Mouse (Mus musculus): ENCODE data around the gene Tmem43. TPM values are rescaled to one million over a fixed set of nuclear protein-coding genes. Genes with fewer than 3 reads are reported as not detected.

Tmem43 gene
- total RNA-seq, 2 experiments from 2014 or later, result 30.8 to 32.0 TPM

DNA sequence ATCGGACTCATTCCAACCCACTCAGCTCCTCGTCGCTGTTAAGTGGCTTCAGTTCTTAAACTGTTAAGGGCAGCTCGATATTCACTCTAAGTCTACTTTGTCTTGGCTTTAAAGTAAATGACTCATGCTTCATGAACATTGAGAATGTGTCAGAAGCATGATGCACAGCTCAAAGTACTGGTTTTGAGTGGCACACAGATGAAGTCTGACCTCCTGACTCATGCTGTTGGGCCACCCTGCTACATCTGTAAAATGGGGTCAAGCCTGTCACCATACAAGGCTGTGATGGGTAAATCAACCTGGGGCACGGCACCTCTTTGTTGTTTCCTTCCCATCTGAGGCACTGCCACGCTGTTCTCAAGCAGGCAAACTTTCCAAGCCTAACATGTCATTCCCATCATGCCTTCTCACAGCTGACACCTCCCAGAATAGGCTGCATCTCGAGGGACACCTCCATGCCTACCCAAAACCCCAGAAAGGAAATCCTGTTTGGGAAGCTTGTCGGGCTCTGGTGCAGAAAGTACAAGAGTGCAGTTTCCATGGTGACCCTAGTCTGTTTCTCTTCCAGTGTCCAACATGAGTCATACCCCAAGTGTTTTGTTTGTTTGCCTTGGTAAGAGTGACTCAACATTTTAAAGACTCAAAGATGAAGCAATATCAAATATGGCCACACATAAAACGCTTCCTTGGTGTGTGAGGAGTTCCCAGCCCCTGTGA, 15.2 kb downstream of the Tmem43 start:
- DNase-seq (ENCODE audit: extremely low spot score in 1 of 2, low spot score in 1 of 2), result no peak

DNA sequence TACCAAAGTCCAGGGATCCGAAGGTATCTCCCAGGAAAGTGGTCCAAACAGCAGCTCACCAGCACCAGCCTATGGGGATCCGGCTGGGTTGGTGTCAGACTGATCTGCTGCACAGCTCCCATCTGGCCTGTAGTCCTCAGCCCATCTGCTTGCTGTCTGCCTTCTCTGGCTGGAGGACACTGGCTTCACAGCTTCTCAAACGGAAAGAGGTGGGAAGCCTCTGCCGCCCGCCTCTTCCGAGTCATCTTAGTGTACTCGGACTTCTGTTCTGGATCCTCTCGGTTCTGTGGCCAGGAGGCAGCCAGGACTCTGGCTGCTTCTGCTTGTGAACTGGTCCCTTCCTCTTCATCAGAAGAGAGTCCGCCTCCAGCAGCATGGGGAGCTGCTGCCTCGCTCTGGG, 16.4 kb downstream of the Tmem43 start:
- peak; percentile 13 to 22 for DNase-seq (ENCODE audit: extremely low spot score in 1 of 2, low spot score in 1 of 2)

DNA sequence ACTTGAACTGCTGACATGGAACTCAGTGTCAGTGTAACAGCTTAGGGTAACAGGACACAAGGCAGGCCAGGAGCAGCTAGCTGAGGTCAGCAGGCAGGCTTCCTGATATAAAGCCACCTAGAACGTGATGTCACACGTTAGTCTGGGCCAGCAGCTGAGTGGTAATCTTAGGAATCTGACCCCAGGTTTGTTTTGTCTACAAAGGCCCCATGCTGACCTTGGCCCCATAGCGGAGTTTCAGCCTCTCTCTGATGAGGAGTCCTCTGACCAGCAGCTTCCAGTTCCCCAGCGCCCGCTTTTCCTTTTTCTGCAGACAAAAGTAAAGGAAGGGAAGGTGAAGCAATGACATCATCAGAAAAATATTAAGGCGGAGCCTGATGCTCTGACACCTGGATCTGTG, 17.5 kb downstream of the Tmem43 start:
- DNase-seq (ENCODE audit: extremely low spot score in 1 of 2, low spot score in 1 of 2), result no peak

DNA sequence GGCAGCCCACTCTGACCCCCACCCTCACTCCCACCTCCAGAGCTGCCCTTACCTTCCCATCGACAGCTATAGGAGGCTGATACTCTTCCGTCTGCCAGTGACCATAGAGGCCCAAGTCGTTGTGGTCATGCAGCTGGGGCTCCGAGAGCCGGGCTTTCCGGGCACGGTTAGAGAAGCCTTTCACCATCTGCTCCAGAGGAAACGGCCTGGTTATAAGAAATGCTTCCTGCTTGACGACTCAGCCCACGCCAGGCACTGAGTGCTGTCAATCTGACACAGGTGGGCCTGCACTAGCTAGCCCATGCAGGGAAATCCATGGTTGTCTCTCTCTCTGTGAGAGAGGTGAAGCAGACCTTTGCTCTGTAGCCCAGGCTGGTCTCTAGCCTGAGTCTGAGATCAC, 19.6 kb downstream of the Tmem43 start:
- DNase-seq (ENCODE audit: extremely low spot score in 1 of 2, low spot score in 1 of 2), result no peak

DNA sequence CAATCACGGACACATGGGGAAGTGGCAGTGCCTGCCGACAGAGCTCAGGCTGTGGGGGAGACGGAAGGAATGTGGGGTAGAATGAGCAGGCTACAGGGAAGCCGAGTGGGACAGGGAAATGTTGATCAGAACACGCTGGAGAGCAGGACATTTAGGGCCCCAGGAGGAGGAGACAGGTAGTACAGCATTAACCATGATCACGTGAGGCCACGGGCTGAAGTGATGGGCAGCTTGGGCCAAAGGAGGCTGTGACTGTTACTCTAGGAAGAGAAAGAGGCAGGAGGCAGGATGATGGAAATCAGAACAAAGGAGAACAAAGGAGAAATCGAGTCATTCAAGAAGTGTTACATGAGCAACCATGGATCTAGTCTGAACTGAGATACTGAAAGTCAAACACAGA, 21.0 kb downstream of the Tmem43 start:
- no peak for DNase-seq (ENCODE audit: extremely low spot score in 1 of 2, low spot score in 1 of 2)

DNA sequence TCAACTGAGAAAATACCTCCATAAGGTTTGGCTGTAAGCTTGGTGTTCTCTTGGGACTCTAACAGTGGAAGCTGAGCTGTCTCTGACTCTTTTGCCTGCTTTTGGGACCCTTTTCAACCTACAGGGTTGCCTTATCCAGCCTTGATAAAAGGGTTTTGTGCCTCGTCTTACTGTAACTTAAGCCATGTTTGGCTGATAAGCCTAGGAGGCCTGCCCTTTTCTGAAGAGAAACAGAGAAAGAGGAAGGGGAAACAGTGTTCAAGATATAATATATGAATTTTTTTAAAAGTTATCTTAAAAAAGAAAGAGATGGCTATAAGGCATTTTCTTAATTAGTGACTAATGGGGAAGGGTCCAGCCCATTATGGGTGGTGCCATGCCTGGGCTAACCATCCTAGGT, 29.8 kb downstream of the Tmem43 start:
- DNase-seq (ENCODE audit: extremely low spot score in 1 of 2, low spot score in 1 of 2), result no peak

DNA sequence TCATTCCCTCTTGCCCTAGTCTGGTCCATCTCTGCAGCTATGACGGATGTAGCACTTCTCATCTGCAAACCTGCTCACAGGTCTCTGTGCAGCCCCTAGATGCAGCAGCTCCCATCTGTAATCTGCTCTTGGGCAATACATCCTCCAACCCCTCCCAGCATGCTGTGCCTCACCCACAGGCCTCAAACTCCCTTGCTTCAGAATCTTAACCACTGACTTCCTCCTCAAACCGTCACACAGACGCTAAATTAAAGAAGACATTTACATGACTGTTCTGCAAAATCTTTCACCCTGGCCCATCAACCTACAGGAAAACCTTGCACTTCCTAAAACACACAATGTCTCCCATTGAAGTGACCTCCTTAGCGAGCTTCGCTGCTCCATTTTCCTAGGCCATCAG, 32.5 kb downstream of the Tmem43 start:
- no peak for DNase-seq (ENCODE audit: extremely low spot score in 1 of 2, low spot score in 1 of 2)

DNA sequence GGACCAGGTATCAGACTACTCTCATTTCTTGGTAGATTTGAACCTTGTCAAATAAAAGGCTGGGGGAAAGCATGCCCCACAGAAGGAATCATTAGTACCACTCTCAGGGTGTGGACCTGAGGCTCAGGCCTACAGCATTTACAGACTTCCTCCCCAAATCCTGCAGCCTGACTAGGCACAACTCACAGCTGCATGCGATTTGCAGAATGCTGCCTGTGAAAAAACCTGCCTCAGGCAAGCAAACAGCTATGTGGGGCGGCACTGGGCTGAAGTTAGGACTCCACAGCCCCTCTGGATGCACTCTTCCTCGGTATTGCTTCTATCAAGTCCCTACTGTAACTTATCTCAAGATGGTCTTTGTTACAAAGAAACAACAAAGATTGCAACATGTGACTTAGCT, 34.5 kb downstream of the Tmem43 start:
- no peak for DNase-seq (ENCODE audit: extremely low spot score in 1 of 2, low spot score in 1 of 2)

DNA sequence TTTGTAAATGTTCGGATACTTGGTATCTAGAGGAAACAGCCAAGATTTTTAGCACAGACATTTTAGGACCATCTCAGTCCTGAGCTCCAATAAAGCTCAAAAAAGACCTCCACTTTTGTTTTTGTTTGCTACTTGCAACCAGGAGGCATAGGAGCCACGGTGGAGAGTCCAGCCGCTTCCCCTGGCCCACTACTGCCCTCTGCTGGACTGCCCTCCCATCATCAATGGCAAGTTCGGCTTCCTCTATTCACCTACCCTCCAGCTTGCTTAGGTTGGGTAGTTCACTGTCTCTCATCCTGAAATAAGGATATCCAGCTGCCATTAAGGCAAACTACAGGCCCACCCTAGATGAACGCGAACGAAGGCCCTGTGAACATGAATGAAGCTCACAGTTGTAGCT, 35.8 kb downstream of the Tmem43 start:
- DNase-seq (ENCODE audit: extremely low spot score in 1 of 2, low spot score in 1 of 2), result peak; percentile 45 to 79

DNA sequence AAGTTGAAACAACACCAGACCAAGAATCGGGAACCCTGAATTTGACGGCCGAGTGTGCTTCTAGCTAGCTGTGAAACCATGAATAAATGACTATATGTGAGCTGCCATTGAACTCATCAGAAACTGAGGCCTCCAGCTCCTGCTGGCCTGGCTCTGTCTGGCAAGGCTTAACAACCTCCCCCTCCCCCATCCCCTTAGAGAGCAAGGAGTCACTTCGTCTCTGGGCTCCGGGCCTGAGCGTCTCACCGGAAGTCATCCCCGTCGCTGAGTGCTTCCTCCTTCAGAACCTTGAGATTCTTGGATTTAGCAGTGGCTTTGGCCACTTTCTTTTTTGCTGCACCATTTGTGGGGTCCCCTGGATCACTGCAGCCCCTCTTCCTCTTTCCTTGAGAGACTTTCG, 36.7 kb downstream of the Tmem43 start:
- DNase-seq (ENCODE audit: extremely low spot score in 1 of 2, low spot score in 1 of 2), result no peak

DNA sequence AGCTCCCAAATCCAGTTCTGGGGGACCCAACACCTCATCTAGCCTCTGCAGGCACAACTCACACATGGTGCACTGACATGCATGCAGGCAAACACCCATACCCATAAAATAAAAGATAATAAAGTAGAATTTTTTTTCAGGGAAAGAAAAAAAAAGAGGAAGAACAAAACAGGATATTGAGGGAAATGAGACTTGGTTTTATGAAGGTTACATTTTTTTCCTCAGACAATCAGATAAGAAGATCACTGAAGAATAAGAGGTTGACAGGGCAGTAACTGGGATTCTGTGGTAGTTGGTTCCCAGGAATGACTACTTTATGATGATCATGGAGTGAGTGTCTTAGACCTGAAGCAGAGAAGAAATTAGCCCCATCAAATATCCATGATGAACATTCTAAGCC, 40.6 kb downstream of the Tmem43 start:
- no peak for DNase-seq (ENCODE audit: extremely low spot score in 1 of 2, low spot score in 1 of 2)

DNA sequence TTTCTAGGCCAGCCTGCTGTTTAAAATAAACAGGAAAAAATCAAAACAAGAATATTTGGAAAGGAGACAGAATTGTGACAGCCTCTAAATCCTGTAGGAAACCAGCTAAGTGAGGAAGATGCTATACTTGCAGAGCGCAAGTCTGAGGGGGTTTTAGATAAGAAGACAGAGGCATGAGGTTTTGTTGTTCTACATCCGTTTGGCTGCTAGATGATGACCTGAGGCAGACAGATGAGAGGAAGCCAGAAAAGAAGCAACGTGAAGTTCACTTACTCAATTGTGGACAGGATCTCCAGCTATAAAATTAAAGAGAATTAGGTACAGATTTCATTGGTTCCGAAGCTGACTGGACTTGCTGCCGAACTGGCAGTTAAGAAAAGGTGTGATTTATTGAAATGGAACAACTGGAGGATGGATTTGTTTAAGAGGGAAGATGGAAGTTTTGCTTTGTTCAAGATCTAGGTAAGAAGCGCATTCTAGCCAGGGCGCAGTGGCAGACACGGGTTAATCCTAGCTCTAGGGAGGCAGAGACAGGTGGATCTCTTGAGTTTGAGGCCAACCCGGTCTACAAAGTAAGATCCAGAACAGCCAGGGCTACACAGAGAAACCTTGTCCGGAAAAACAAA, 41.3 kb downstream of the Tmem43 start:
- no peak for DNase-seq (ENCODE audit: extremely low spot score in 1 of 2, low spot score in 1 of 2)

DNA sequence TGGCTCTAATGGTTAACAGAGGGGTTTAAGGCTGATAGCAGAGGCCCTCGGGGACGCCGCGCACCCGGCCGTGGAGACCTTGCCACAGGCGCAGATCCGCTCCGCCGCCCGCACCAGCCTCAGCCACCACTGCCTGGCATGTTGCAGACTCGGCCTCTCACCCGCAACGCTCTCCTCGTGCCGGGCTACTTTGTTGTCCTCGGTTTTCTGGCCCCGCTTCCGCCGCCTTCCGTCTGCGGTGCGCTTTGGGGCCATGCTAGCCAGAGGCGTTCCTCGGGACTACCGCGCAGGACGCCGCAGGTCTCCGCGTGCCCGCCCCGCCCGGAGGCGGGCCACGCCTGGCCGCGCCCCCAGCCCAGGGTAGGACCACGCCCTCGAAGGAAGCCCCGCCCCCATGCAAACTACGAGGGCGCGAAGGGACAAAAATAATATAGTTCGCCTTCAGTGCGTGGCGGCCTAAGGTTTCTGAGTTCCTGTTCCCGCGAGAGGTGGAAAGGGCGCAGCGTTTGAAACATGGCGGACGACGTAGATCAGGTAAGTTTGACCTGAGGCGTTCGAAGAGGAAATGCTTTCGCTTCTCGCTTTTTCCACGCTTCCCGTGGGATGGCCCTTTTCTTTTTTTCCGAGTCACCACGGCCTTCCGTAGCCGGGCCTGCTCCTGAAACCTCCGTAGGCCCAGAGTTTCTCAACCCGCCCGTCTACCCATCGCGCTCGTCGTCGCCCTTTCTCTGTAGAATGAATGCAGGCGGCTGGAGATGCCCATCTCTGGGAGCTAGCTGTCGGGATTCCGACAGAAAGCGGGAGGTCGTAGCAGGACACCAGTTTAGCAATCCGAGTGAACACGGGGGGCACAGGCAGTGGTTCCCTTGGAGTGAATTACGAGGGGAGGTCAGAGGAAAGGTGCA, 42.3 kb downstream of the Tmem43 start, which contains the start of the genes Xpc and Lsm3:
Xpc (minus strand) TSS at position 344 of the 905 bp plus-strand sequence.
Lsm3 (plus strand) TSS at position 384 of the 905 bp plus-strand sequence.
- DNase-seq (ENCODE audit: extremely low spot score in 1 of 2, low spot score in 1 of 2), result peak; percentile 95

DNA sequence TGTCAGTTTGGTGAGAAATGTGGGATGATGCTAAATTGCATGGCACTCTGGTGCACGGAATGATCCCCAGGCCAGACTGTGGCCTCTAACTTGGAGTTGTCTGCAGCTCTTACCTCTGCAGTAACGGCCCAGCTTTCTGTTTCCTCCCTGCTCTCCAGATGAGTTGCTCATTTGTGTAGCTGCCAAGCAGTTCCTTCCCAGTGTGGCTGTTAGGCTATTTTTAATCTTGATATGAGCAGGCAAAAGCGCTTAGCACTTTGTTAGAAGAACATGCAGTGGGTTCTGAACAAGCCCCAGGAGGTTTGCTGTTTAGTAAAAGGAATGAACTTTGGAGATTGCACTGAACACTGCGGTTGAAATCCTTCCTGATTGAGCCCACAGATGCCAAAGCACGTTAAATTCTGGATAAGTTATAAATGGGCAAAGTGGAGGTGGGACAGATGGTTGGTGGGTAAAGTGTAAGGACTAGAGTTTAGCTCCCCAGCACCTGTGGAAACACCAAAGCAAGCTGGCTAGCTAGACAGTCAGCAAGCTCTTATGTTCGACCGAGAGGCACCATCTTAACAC, 45.0 kb downstream of the Tmem43 start:
- DNase-seq (ENCODE audit: extremely low spot score in 1 of 2, low spot score in 1 of 2), result no peak

DNA sequence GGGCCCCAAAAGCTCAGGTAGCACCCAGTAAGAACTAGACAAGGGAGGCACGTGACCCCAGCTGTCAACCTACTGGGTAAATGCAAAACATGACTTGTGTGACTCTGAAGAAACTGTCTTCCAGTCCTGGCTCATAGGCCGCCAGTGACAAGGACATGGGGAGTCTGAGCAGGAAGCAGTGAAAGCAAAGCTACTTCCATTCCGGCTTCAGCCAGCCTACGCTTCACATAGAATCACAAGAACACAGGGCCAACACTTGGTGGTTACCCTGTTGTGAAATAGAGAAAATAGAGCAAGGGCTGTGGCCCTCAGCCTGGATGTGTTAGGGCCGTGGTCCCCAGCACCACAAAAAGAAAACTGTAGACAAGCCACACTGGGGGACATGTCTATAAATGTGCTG, 49.3 kb downstream of the Tmem43 start:
- no peak for DNase-seq (ENCODE audit: extremely low spot score in 1 of 2, low spot score in 1 of 2)

DNA sequence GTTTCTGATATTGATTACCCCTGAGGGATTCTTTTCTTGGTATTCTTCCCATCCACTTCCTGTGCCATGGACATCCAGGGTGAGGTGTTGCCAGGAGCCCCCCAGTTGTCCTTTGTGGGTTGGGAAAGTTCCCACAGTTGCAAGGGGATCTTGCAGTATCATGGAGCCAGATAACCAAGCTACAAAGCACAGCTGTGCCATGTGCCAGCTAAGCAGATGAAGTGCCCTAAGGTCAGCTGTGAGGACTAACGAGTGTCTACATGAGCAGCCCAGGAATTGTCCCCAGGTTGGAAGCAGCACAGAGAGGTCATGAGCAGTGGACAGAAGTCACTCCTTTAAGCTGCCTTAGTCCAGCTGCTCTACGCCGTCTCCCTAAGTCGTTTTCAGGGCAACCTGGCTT, 52.0 kb downstream of the Tmem43 start:
- no peak for DNase-seq (ENCODE audit: extremely low spot score in 1 of 2, low spot score in 1 of 2)

DNA sequence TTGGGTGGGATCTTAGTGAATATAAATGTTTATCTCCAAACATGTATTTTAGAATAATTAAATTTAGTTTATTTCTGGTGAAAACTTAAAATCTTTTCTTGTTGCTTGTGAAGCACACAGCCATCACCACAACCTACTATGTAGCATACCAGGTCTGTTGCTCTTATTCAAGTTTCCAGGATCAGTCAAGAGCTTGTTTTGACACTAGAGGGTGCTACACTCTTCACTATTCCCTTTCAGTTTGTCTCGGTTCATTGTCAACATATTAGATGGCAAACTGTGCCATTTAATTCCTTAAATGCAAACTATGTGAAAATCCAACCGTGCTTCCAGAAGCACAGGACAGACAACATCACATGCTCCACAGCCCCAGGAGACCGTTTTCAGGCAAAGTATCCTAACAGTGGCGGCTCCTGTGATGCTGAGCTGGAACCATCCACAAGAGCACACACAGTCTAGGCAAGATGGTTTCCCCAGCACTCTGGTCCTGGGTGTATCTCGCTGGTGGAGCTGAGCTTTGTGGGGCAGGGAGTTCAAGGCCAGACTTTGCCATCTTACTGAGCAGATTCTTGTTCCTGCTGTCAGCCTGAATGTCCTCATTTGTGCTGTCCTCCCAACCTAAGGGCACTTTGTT, 53.8 kb downstream of the Tmem43 start:
- no peak for DNase-seq (ENCODE audit: extremely low spot score in 1 of 2, low spot score in 1 of 2)

DNA sequence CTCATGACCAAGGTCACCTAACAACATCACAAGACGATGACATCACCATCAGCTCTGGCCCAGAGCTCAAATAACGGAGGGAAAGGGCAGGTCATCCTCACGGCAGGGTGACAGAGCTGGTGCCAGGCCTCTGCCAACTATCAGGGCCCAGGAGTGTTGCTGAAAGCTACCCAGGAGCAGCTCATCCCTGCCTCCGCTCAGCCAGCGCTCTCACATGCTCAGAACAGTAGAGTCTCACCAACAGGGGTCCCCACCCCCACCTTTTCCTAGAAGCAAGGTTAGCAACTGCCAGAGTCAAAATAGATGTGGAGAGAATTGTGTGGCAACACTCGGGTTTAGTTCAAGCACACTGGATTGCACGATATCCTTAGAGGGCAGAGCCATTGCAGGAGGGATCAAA, 54.8 kb downstream of the Tmem43 start:
- DNase-seq (ENCODE audit: extremely low spot score in 1 of 2, low spot score in 1 of 2), result no peak

DNA sequence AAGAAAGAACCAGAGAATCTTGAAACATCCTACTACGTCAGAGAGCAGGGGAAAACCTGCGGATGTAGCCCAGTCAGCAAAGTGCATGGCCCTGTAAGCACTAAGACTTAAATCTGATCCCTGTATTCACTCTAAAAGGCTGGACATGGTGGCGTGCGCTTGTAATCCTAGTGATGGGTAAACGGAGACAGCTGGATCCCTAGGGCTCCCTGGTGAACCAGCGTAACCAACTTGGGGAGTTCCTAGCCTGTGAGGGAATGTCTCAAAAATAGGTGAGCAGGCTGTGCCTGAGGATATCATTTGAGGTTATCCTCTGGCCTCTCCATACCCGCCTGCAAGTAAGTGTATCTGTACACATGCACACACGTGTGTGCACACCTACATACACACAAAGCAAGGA, 57.2 kb downstream of the Tmem43 start:
- DNase-seq (ENCODE audit: extremely low spot score in 1 of 2, low spot score in 1 of 2), result no peak

DNA sequence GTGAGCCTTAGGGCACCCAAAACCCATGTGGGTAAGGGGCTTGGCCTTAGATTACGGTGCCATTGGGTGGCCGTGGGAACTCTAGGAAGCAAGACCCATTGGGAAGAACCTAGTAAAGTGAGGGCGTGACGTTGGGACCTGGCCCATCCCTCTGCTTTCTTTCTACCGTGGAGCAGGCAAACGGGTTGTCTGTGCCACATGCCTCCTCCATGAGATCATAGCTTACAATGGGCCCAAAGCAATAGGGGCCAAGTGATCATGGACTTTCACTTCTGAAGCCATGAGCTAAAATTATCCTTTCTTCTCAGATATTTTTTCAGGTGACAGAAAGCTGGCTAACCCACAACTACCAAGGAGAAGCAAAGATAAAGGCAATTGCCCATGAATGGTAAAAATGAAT, 57.8 kb downstream of the Tmem43 start:
- no peak for DNase-seq (ENCODE audit: extremely low spot score in 1 of 2, low spot score in 1 of 2)

Measured in layer of hippocampus, postnatal 25 days (tissue).